Mouse (Mus musculus): ENCODE results near the gene Hs2st1.

The Hs2st1 gene

GRCm38 (mm10) chr3:144507885-144508284 is 62.1 kb downstream of the Hs2st1 start:
- no peak for DNase-seq (ENCODE audit: low spot score)

- DNase-seq (ENCODE audit: low spot score) = no peak
Measured at GRCm38 (mm10) chr3:144506213-144506612, 63.8 kb downstream of the Hs2st1 start.

GRCm38 (mm10) chr3:144501930-144502329 is 68.1 kb downstream of the Hs2st1 start:
- no peak for DNase-seq (ENCODE audit: low spot score)

DNA sequence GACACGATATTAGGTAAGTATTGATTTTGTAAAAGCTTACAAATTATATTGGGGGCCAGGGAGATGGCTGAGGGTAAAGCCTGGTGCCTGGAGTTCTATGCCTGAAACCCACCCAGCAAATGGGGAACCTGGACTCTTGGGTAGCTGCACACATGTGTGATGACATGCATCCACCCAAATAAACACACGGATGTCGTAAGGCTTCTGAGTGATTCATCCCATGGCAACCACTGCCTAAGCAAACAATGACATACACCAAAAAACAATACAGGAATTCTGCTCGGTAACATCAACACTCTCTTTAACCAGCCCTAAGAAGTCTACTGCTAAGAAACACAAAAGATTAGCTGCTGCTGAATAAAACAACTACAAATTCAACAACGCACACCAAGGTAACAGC is 73.2 kb downstream of the Hs2st1 start:
- DNase-seq (ENCODE audit: low spot score) = no peak

GRCm38 (mm10) chr3:144494838-144495237 is 75.1 kb downstream of the Hs2st1 start:
- DNase-seq (ENCODE audit: low spot score) = no peak

DNA sequence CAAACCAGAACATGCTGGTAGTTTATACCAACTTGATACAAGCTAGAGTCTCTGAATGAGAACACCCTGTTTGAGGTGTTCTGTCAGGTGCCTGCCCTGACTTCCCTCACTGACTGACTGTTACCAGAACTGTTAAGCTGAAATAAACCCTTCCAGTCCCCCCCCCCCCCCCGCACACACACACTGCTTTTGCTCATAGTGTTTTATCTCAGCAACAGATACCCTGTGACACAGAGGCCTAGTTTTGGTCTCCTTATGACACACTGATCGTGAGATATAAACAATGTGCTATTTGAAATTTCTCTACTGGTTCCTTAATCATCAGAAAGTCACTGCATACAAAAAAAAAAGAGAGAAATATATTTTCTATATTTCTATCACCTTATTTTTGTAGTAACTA is 81.2 kb downstream of the Hs2st1 start:
- no peak for DNase-seq (ENCODE audit: low spot score)

DNA sequence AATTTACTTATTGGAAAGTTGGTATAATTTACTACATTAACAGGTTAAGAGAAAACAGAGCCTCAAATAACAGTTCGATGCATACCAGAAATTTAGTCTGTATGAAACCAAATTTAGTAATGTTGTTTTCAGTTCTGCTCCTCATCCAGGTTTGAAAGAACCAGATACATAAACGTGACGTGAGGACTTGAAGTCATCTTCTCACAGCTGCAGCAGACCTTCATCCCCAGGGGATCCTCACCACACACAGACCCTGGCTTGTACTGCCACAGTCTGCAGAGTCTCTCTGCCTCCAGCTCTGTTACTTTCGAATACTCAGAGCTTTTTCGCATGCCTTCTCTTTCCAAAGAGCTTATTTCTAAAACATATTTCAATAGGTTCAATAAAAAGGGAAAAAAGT is 89.4 kb downstream of the Hs2st1 start:
- DNase-seq (ENCODE audit: low spot score) = no peak

GRCm38 (mm10) chr3:144478427-144478794 is 91.6 kb downstream of the Hs2st1 start:
- no peak for DNase-seq (ENCODE audit: low spot score)

GRCm38 (mm10) chr3:144477707-144478426 is 92.1 kb downstream of the Hs2st1 start:
- peak; percentile 19 for DNase-seq (ENCODE audit: low spot score)

GRCm38 (mm10) chr3:144475891-144476290 is 94.1 kb downstream of the Hs2st1 start:
- DNase-seq (ENCODE audit: low spot score) = no peak

- DNase-seq (ENCODE audit: low spot score) = no peak
Measured at GRCm38 (mm10) chr3:144474726-144475125, 95.3 kb downstream of the Hs2st1 start.

DNA sequence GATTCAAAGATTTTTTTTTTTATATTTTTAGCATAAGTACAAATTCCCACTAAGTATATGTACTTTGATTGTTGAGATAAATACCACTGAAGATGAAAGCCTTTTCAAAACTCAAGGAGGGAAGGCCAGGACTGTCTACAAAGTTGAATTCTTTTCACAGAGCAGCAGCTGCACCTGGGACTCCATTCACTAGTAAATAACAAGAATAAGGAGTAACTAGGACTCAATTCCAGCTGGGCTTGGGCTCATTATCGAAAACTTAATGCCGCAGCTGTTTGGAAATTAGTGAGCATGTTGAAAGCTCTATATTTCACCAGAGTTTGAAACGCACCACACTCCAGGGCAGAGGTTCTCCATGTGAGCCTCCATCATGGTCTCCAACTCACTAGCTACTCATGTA is 98.0 kb downstream of the Hs2st1 start:
- no peak for DNase-seq (ENCODE audit: low spot score)

DNA sequence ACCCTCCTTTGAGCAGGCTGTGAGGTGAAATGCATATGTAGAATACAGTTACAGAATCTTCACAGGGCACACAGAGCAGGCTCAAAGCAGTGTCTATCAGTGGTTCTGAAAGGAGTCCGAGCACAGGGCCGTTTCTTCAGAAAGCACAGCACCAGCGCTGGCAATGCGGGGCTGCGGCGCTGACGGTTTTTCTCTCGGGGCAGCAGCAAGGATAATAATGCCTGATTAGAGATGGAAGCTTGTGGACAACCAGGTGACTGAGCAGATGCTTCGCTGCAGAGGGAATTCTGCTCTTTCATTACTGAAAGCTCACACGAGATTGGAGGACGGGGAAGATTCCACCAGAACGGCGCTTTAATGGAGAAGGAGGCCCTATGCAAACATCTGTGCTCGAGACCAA is 99.1 kb downstream of the Hs2st1 start:
- DNase-seq (ENCODE audit: low spot score) = no peak

GRCm38 (mm10) chr3:144467521-144467920 is 102.5 kb downstream of the Hs2st1 start:
- no peak for DNase-seq (ENCODE audit: low spot score)

DNA sequence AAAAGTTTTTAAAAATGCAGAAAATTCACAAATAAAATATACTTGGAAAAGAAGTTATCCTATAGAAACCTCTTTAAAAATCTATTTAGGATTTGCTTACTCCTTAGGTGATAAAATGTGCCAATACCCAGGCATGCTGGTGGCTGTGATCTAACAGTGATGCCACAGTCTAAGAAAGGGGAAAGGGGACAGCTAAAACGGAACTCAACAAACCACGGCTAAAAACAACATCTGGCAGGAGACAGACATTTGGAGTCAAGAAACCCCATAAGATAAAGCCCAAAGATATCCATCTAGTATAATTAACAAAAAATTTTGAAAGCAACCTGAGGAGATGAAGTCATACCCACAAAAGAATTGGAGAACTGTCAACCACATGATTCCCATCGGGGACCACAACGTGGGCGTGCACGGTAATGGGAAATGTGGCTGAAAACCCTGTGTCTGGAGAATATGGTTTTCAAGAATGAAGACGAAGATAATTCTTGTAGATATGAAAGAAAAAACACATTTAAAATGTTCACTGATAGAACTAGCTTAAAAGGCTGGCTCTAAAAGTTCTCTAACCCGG is 103.8 kb downstream of the Hs2st1 start:
- no peak for DNase-seq (ENCODE audit: low spot score)

DNA sequence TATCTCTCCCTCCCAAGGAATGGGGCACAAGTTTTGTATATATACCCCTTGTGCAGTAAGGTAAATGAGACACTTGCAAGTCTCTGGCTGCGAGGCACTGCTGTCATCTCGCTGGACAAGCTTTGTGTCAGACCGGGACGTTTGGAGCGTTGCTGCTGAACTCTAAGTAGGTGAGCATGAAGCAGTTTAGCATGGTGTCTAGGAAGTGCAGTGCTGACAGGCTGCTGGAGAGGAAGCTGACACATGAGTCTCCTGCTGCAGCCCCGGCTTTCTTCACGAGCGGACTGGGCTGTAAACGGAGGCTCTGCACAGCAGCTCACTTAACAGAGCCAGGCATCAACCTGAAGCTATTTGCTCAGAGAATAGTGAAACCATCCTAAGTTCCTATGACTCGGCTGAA is 107.3 kb downstream of the Hs2st1 start:
- DNase-seq (ENCODE audit: low spot score) = no peak

- no peak for DNase-seq (ENCODE audit: low spot score)
Measured at GRCm38 (mm10) chr3:144460183-144460788, 109.7 kb downstream of the Hs2st1 start.

- no peak for DNase-seq (ENCODE audit: low spot score)
Measured at GRCm38 (mm10) chr3:144459285-144459697, 110.7 kb downstream of the Hs2st1 start.

DNA sequence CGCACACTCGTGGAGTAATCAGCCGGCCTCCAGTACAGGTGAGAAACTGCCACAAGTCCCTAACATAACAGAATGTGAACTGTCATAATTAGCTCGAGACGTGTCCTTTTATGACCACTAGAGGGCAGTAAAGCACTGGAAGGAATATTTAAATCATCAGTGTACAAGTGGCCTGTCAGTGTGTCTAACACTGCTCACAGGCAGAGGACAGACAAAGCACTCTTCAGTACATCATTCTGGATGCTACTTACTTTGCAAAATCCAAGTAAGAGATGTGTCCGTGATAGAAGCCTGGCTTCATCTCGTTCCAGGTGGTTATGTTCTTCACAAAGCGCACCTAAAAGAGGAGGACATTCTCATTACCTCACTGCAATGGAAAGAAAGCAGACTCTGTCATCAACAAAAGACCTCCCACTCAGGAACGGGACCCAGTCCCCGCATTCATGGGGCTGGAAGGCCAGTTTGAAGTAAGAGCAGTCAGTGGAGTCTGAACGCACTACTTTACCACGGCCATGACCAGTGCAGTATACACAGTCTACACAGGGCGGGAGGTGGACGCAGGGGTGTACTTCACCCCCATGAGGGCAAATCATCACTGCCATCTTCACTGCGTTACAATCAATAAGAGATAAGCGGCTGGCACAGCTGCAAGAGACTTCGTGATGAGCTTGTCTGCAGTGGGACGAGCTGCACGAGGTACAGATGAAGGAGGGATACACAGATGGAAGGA is 116.1 kb downstream of the Hs2st1 start:
- peak; percentile 62 for DNase-seq (ENCODE audit: low spot score)

- no peak for DNase-seq (ENCODE audit: low spot score)
Measured at GRCm38 (mm10) chr3:144448977-144449376, 121.0 kb downstream of the Hs2st1 start.

GRCm38 (mm10) chr3:144447917-144448316 is 122.1 kb downstream of the Hs2st1 start:
- no peak for DNase-seq (ENCODE audit: low spot score)

GRCm38 (mm10) chr3:144446081-144446634 is 123.8 kb downstream of the Hs2st1 start:
- no peak for DNase-seq (ENCODE audit: low spot score)
